Mouse (Mus musculus): ENCODE measurements around the gene Dcaf5.

DNA sequence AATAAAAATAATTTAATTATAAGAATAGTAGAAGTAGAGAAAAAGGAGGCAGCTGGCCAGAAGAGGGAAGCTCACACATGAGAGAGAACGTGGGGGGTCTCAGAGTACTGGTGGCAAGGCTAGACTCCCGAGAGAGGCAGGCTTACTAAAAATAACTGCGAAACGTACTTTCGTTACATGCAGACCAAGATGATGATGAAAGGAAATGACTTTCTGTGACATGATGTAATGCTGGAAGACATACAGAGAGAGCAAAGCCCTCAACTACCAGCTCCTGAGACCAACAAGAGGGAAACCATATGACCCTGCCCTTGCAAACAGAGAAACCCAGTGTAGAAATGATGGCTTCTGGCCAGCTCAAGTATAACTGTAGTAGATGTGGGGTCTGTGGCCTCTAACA is 76.1 kb downstream of the Dcaf5 start:
- TF ChIP-seq CTCF (IDR thresholded peaks at IDR 0.05; ENCODE audit: low read depth), result no peak
- TF ChIP-seq EP300 (optimal IDR thresholded peaks at IDR 0.05), result no peak

Data from stomach, postnatal 0 days (tissue).